Mouse (Mus musculus): Measurements from ENCODE around the gene Slc15a4. TPM values are rescaled to one million over a fixed set of nuclear protein-coding genes. Genes with fewer than 3 reads are reported as not detected.

Slc15a4 gene
- 18.2 and 19.7 TPM in 2 replicates for polyA plus RNA-seq (2021; fragmentation: Nextera tagmentation)
- long read RNA-seq, experiment 1, transcript Slc15a4-201 (8 exons, 2,732 nt), result major isoform, 20 of 37 reads
- long read RNA-seq, experiment 1, partial matches to known transcripts, result 3 of 37 reads
- long read RNA-seq, experiment 1, other reads (novel, unspliced or antisense), result 14 of 37 reads
- long read RNA-seq, experiment 2, transcript Slc15a4-205 (8 exons, 2,673 nt), result minor isoform, 22 of 190 reads
- long read RNA-seq, experiment 2, transcript Slc15a4-201 (8 exons, 2,732 nt), result major isoform, 119 of 190 reads
- long read RNA-seq, experiment 2, partial matches to known transcripts, result 2 of 190 reads
- long read RNA-seq, experiment 2, other reads (novel, unspliced or antisense), result 44 of 190 reads

GRCm38 (mm10) chr5:127632167-127633145 lies at the start of gene Slc15a4, which contains the start of gene Glt1d1:
Slc15a4 (minus strand) TSS chr5:127632897.
Glt1d1 (plus strand) TSS chr5:127632262.

Other genes with a start within 250 kb of the Slc15a4 start
- gene Glt1d1, start 635 bp downstream of the Slc15a4 start, polyA plus RNA-seq (2021; fragmentation: Nextera tagmentation), result 1.4 and 1.6 TPM in 2 replicates